Mouse (Mus musculus) Muller cell, postnatal 12 days (primary cell): Measurements from ENCODE around the gene Ralgapa2.

Experiments
- DNase-seq: peaks from one replicate; pipeline ENCODE4 v3.0.0-alpha.2; 2015; ENCODE audit errors: inconsistent ontology term

Gene Ralgapa2

GRCm38 (mm10) chr2:146222279-146223175, 289.6 kb downstream of the Ralgapa2 start:
- peak; percentile 34 for DNase-seq

DNA sequence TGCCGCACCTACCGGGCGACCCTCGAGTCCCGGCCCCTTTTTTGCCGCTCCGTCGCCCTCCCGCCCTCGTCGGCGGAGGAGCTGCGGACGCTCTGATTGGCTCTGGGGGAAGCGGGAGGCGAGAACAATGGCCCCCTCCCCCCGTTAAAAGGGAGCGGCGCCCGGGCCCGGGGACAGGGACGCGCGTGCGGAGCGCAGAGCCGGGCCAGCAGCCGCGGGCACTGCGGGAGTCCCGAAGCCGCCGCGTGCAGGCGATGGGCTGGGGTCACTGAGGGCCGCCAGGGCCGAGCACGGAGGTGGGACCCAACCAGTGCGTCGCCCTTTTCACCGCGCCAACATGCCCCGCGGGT, 290.2 kb downstream of the Ralgapa2 start:
- DNase-seq = peak; percentile 62

DNA sequence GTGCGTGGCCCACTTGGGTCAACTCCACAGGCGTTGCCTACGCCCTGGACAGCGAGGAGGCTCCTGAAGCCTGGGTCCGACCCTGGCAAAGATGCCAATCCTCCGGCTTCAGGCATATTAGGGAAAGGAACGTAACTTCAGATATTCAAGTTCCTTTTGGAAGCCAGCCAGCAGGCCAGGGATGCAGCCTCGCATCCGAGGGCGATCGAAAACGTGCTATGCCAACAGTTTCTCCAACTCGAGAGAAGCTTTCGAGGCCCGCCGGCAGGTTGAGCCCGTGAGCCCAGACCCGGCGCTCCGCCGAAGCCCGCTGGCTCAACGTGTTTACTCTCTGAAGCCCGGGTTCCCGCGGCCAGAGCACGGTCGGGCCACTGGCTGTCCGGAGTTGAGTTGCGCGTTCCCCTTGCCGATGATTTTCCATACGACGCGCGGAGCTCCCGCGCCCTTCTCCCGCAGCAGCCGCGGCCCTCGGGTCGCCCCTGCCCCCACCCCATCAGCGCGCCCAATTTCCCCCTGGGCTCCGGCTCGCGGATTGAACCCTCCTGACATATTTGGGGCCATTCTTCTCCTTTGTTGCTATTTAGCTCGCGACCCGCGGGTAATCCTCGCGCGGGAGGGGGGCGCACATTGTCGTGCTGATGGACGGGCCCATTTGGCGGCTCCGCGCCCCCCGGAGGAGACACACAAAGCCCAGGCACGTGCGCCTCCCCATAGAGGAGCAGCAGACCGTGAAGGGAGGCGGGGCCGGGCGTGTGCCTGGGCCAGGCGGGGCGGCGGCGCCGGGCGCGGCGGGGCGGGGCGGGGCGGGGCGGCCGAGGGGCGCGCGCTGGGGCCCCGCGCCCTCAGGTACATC, 290.8 kb downstream of the Ralgapa2 start, which contains the start of gene Insm1:
Insm1 (plus strand) TSS at position 846 of the 853 bp plus-strand sequence.
- DNase-seq = peak; percentile 64

- DNase-seq = no peak
Measured at GRCm38 (mm10) chr2:146220591-146221075, 291.5 kb downstream of the Ralgapa2 start.

- DNase-seq = no peak
Measured at GRCm38 (mm10) chr2:146219791-146220190, 292.4 kb downstream of the Ralgapa2 start.

GRCm38 (mm10) chr2:146218881-146219535, 293.1 kb downstream of the Ralgapa2 start:
- DNase-seq = no peak

DNA sequence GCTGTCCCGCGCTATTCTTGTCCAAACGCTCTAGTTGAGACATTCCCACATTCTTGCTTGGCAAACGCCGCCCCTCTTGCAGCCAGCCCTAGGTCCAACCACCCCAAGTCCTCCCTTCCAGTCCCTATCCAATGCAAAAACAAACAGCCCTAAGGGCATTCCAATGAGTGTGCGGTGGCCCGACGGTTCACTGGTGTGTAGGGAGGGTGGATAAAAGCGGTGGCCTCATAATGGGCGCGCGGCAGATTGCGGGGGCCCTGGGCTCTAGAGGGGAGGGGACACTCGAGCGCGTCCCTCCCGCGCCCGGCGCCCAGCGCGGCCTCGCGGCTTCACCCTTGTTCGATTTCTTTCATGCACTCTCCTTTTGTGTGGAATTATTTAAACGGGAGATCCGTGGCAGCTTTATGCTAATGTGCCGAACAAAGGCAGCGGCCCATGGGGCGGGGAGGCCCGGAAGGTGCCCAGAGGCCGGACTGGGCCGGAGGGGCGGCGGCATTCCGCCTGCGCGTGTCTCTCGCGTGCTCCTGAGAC, 293.9 kb downstream of the Ralgapa2 start:
- DNase-seq = peak; percentile 56

DNA sequence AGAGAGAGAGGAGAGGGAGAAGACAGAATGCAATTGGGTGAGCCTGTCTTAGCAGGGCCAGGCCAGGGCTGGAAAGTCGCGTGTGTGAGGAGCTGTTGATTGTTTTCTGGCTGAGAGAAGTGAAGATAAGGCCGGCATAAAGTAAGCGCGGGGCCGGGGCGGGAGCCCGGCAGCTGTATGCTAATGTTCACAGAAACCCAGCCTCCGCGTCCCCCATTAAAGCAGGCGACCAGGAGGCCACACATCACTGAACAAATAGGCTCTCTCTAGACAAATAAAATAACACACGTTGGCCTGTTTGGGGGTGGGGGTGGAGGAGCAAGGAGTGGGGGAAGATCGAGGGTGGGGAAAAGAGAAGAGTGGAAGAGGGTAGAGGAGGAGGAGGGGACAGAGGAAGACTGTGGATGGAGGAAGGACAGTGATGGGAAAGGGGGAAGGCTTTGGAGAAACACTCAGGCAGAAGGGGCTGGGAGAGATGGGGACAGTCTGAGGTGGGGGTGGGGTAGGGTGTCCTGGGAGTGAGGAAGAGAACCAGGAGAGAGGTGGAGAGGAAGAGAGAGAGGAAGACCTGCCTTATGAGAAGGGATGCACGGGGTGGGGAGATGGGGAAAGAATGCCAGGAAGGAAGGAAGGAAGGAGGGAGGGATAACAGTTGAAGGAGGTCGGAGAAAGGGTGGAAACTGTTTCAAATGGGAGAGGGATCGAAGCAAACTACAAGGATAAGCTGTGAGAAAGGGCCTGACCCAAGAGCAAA, 294.7 kb downstream of the Ralgapa2 start:
- DNase-seq = no peak

DNA sequence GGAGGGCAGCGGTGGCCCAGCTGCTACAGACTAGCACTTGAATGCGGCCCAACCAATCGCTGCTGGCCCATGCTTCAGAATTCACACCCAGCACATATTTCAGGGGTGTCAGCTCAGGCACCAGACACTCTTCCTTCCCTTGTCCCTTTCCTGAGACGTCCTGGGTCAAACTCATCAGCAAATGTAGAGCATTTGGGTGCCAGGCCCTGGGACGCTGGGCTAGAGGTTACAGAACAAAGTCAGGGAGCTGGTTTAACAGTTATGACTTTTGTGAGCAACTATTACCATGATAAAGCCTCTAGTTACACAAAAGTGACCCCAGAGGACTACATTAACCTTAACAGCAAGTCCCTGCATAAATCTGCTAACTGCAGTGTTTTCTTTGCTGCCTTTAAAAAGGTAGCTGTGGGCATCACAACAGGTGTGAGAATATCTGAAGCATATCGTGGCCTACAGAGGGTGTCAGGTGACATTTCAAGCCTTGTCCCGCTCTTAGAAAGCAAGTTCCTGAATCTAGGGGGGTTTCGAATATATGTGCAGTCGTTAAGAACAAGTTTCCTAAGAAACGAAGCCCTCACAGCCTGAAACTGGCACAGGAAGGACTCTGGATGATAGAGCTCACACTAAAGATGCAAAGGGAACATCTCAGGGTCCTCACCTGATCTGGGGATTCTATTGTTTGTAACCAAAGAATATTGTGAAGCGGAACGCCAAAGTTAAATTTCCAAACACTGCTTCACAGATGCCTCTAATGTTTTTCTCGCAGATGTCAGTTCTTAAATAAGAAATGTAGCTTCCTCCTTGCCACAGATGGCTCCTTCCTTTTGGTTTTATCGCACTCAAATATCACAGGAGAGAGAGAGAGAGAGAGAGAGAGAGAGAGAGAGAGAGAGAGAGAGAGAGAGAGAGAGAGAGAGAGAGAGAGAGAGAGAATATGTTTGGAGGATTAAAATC, 295.8 kb downstream of the Ralgapa2 start:
- no peak for DNase-seq

GRCm38 (mm10) chr2:146214715-146215114, 297.4 kb downstream of the Ralgapa2 start:
- DNase-seq = peak; percentile 68

DNA sequence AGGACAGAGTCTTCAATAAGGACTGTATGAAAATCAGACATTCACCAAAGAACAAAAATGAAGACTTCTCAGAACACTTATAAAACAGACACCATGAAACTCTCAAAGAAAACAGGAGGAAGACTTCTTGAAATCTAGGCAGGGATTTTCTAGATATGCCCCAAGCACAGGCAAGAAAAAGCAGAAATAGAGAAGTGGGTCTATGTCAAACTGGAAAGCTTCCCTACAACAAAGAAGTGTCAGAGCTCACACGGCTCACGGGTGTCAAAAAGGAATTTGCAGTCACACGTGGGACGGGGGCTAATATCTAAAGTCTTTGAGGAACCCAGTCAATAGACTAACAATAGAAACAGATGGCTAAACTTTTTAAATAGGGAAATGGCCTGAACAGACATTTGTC, 301.2 kb downstream of the Ralgapa2 start:
- no peak for DNase-seq

DNA sequence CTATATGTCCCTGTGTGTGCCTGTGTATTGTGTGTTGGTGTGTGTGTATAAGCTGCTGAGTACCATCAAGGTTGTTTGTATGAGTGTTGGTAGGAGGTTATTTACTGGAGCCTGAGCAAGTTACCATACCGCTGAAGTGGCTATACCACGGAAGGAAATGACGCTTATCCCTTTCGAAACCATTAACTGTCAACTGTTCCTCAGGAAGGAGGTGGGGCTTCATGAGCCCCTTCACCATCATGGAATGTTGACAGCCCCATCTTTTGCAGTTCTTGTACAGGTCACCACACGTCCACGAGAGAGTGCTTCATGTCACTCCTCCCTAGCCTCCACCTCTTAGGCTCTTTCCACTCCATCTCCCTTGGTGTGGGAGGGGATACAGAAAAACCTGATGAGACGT, 314.2 kb downstream of the Ralgapa2 start:
- no peak for DNase-seq

DNA sequence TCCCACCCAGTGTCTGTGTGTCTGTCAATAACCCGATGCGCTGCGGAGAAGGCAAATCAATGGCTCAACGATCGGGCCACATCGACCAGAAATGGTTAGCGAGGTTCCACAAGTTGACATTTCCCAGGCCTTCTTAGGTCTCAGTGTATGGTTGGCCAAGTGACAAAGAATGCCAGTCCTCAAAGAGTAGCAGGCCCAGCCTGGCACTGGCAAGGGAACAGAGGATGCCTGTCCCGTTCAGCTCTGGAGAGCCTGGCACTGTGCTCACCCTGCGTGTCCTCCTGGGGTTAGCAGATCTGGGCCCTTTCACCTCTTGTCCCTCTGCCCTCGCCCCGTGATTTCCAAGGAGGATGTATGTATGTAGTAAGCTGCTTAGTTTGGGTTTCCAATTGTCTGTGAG, 316.0 kb downstream of the Ralgapa2 start:
- no peak for DNase-seq
